Mouse (Mus musculus): ENCODE results near the gene Gabrd.

The Gabrd gene

GRCm38 (mm10) chr4:155383326-155383725 lies 14.6 kb downstream of the Gabrd start:
- in situ Hi-C loops (cut with MboI, MseI), result no loop called here

DNA sequence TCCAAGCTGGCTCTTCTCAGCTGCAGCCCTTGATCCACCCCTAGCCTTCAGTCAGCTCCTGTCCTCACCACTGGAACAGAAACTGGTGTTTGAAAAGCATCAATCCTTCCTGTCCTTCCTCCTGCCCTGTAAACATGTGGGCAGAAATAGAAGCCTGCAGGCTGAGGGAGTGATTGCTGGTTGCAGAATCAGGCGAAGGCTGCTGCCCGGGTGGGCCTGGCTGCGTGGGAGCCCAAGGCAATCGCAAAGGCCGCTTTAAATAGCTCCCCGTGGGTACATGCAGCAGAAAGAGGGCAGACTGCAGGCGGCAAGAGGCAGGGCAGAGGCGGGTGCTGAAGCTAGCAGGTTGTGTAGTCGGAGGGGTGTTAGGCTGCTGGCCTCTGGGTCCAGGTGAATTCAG lies 15.2 kb downstream of the Gabrd start:
- in situ Hi-C loops (cut with MboI, MseI), result no loop called here

DNA sequence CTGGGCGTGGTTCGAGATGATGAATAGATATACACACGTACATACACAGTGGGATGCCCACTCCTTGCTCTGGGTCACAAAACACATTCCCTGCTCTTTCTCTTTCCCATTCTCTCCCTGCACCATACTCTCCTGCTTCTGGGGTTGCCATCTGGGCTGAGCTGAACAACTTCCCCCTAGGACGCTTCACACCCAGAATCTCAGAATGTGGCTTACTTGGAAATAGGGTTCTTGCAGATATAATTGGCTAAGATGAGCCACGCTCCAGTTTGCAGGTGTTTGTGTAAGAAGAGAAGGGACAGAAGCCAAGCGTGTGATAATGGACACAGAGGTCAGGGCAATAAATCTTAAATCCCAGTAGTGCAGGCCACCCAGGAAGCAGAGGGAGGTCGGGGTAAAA lies 15.9 kb downstream of the Gabrd start:
- in situ Hi-C loops (cut with MboI, MseI), result no loop called here

DNA sequence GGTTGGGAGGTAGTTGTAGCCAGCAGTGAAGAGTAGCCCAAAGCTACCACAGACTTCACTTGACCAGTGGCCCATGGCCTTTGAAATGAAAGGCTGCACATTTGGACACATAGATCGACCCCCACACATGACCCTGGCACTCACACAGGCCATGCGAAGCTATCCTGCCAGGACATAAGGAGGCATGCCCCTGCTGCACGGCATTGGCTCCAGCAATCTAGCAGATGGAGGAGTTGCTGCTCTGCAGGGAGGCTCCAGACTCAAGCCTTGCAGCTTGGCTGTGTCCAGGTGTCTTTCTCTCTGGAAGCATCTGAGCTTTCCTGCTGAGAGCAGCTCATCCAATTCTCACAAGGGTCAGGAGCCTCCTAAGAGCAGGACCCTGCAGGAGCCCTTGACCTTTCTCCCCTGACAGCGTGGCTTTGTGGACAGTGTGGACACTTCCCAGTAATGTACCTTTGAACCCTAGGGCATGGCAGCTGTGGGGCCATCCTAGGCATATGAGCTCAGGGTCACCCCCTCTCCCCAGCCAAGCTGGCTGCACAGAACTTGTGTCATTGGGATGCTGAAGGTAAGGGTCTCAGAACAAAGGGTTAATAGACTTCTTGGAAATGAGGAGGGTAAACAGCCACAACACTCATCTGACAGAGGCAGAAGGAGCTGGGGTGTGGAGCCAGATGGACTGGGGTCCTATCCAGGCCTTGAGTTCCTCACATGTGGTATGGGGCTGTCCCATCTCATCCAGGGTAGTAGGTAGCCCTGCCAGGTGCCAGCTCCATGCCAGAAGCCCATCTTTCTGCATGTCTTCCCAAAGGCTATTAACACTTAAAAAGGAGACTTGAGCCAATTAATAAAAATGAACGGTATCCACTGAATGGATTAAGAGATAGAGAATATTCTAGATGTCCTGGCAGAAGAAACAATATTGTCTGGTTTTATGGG lies 25.8 kb downstream of the Gabrd start:
- in situ Hi-C loops (cut with MboI, MseI), result no loop called here

GRCm38 (mm10) chr4:155370737-155371715 lies 26.9 kb downstream of the Gabrd start:
- in situ Hi-C loops (cut with MboI, MseI), result no loop called here

DNA sequence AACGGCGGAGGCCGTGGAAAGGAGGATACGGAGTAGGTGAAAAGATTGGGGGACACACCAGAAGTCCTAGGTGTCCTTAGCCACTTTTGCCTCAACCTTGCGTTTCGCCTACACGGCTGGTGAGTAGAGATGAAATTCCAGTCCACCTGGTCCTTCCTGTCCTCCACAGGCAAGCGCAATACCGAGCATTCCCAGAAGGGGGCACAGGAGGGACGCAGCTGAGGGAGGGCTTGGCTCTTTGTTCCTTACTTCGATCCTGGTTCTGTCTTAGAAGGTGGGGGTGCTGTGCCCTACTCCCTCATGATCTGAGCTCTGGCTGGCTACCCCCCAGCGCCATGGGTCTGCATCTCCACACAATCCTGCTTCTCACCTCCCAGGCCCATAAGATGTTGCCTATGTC lies 29.2 kb downstream of the Gabrd start:
- in situ Hi-C loops (cut with MboI, MseI), result no loop called here

GRCm38 (mm10) chr4:155367739-155368138 lies 30.2 kb downstream of the Gabrd start:
- in situ Hi-C loops (cut with MboI, MseI), result no loop called here

- in situ Hi-C loops (cut with MboI, MseI), result no loop called here
Observed at GRCm38 (mm10) chr4:155366784-155367183, 31.1 kb downstream of the Gabrd start.

DNA sequence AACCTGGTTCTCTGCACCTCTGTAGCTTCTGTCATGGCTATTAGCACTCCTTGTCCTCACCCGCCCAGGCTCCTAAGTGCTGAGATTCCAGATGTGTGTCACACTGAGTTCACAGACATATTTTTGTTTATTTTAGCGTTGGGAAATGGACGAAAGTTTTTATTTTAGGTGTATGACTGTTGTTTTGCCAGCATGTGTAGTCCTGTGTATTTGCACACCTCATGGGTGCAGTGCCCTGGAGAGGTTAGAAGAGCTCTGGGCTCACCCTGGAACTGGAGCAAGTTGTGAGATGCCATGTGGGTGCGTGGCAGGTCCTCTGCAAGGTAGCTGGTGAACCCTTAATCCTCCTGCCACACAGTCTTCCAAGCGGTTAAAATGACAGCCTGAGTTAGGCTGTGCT lies 35.5 kb downstream of the Gabrd start:
- in situ Hi-C loops (cut with MboI, MseI), result no loop called here

GRCm38 (mm10) chr4:155361303-155361791 lies 36.6 kb downstream of the Gabrd start, which contains the start of gene Prkcz:
TSS of gene Prkcz (minus strand) at chr4:155361361.
- in situ Hi-C loops (cut with MboI, MseI), result no loop called here

- in situ Hi-C loops (cut with MboI, MseI), result no loop called here
Observed at GRCm38 (mm10) chr4:155360856-155361255, 37.1 kb downstream of the Gabrd start.

- in situ Hi-C loops (cut with MboI, MseI), result no loop called here
Observed at GRCm38 (mm10) chr4:155359560-155360464, 38.1 kb downstream of the Gabrd start.

DNA sequence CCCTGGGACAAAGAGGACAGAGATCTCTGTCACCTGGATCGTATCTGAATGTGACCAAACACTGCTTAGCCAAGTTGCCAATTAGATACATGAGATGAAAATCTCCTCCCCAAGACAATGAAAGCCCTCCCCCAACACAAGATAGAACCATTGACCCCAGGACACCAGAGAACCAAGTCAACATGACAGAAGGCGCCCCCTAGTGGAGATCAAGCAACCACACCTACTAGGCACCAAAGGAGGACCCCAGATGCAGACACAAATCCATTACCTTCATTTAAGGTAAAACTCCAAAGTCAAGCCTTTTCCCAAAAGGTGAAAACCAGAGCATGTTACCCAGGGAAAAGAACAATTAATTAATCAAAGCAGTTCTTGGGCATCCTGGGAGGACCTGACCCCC lies 40.3 kb downstream of the Gabrd start:
- in situ Hi-C loops (cut with MboI, MseI), result no loop called here

DNA sequence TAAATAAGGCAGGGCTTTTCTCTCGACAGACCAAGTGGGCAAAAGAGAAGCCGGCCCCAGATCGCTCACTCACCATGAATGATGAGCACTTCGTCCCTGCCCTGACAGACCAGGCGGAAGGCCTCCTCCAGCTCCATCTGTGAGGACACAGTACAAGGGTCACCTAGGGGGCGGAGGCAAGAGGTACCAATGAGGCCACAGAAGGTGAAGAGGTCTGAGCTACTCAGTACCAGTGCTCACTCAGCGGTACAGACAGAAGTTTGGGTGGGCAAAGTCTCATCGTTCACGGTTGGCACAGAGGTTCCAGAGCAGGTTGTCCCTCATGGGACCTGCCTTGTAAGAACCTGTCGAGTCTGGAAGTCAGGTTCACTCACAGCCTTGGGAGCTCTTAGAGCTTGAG lies 41.6 kb downstream of the Gabrd start:
- in situ Hi-C loops (cut with MboI, MseI), result no loop called here

DNA sequence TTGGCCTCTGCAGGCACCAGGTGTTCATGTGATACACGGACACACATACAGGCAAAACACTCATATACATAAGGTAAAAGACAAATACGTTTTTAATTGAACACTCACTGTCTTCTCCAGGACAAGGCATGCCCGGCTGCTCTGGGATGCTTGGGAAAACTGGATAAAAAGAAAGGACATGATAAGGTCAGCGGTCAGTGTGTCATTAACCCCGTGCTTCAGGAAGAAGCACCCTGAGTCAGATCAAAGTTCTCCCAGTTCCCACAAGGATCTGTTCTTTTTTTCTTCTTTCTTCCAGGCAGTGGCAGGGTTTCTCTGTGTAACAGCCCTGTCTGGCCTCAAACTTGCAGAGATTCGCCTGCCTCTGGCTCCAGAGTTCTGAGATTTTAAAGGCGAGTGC lies 43.4 kb downstream of the Gabrd start:
- in situ Hi-C loops (cut with MboI, MseI), result no loop called here

- in situ Hi-C loops (cut with MboI, MseI), result no loop called here
Observed at GRCm38 (mm10) chr4:155354035-155354434, 43.9 kb downstream of the Gabrd start.

GRCm38 (mm10) chr4:155352581-155352980 lies 45.3 kb downstream of the Gabrd start:
- in situ Hi-C loops (cut with MboI, MseI), result no loop called here

GRCm38 (mm10) chr4:155346350-155346749 lies 51.6 kb downstream of the Gabrd start:
- in situ Hi-C loops (cut with MboI, MseI), result no loop called here

- in situ Hi-C loops (cut with MboI, MseI), result no loop called here
Observed at GRCm38 (mm10) chr4:155345608-155345953, 52.3 kb downstream of the Gabrd start.

DNA sequence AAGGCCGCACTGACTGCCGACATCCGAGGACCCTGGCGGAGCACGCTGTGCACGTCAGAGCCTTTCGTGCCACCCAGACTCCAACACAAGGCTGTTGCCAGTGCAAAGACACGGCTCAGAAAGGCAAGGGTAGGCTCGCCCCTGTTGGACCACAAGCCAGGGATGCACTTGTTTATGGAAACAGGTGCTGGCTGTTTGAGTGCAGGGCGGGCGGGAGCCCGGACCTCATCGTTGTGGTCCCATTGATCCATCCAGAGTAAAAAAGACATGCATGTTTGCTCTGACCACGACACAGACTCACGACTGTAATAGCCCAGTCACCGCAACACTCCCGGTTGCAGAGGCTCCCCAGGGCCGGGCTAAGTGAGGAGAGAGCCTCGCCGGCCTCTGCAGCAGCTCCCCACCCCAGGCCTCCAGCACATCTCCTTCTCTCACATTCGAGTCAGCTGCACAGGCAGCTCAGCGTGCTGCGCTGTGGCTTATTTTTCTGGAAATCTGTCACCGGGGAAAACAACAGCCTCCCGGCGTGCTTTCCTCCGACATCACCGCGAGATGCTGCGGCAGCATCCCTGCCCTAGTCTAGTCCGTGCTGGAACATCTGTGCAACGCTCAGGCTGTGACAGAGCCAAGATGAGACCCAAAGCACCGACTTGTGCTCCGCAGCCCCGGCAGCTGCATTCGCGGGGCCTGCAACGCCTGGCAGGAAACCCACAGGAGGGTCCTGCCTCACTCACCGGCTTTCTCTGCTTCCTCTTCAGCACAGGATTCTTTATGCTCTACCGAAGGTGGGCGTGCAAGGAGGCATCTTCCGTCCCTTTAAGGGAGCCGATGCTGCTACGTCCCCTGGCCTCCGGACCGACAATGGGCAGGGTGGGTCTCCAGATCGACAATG lies 53.0 kb downstream of the Gabrd start:
- in situ Hi-C loops (cut with MboI, MseI), result no loop called here
